Comparison of ENCODE assay signal across 9 mouse cellular contexts in genomic region chr10:21685122-21685798, GRCm38 (mm10).
DNase-seq lines count a peak whose midpoint lies in the region; ATAC-seq and TF ChIP-seq lines count a peak whose summit lies in the region.
"Had no signal": no experiment of that assay in that cellular context is flagged by ENCODE, and none has a peak within 500 bp of the region (broad histone marks: within the 10 kb centered on the region; RNA-seq: fewer than 3 reads in every experiment).

No protein-coding gene starts in this region.

- no peaks in the 10 kb centered on the region for H3K27me3 ChIP-seq in heart, postnatal 0 days (ENCODE audit: control insufficient read depth, insufficient read depth, low read length)
- H3K27me3 ChIP-seq in lung, embryonic 16.5 days (ENCODE audit: control insufficient read depth, insufficient read depth, low read depth, low read length) = no peaks in the 10 kb centered on the region
- no peaks in the 10 kb centered on the region; the same call in 1 of the 2 replicates for H3K27me3 ChIP-seq in splenic B cell, adult 2 months (ENCODE audit: control insufficient read depth, insufficient read depth, low read length, poor library complexity, severe bottlenecking)
- H3K27me3 ChIP-seq in hindbrain, embryonic 14.5 days (ENCODE audit: control insufficient read depth, insufficient read depth, low read length) = no peaks in the 10 kb centered on the region
- H3K27me3 ChIP-seq: hindbrain, embryonic 15.5 days had no signal

- TF ChIP-seq EP300 in heart, postnatal 0 days (IDR thresholded peaks at IDR 0.05; ENCODE audit: low read depth) = no peak

- H3K9ac ChIP-seq in heart, postnatal 0 days (replicated peaks; ENCODE audit: low read depth, low read length) = 0 out of 2 replicates have a peak overlapping the region, but pooled peaks have one; percentile 26
- H3K9ac ChIP-seq in lung, embryonic 16.5 days (ENCODE audit: low read length) = no peak overlapping the region
- H3K9ac ChIP-seq in hindbrain, embryonic 14.5 days = no peak overlapping the region
- H3K9ac ChIP-seq: hindbrain, embryonic 15.5 days had no signal

- peak overlapping the region; percentile 77 for H3K27ac ChIP-seq in heart, postnatal 0 days (ENCODE audit: low read depth)
- no peak overlapping the region for H3K27ac ChIP-seq in lung, embryonic 16.5 days (ENCODE audit: low read length)
- no peak overlapping the region for H3K27ac ChIP-seq in hindbrain, embryonic 14.5 days
- H3K27ac ChIP-seq: hindbrain, embryonic 15.5 days had no signal

- DNase-seq in spleen, adult 18-20 months = peak; percentile 20 to 41
- no peak for DNase-seq in spleen, adult 12 weeks (ENCODE audit: low spot score)
- DNase-seq in embryo, embryonic 10.5 days (ENCODE audit: low spot score) = peak; percentile 29
- peak; percentile 43 for DNase-seq in heart, postnatal 0 days (ENCODE audit: low spot score)
- DNase-seq in layer of hippocampus, adult 9-11 months = peak; percentile 64
- peak; percentile 17 for DNase-seq in splenic B cell, adult 2 months (ENCODE audit: low read depth, low spot score)
- DNase-seq in hindbrain, embryonic 14.5 days (ENCODE audit: low spot score) = no peak

- no peaks in the 10 kb centered on the region for H3K9me3 ChIP-seq in heart, postnatal 0 days (replicated peaks; ENCODE audit: control insufficient read depth, low read length)
- no peaks in the 10 kb centered on the region for H3K9me3 ChIP-seq in lung, embryonic 16.5 days (ENCODE audit: control insufficient read depth, low read length)
- no peaks in the 10 kb centered on the region for H3K9me3 ChIP-seq in hindbrain, embryonic 14.5 days (ENCODE audit: control insufficient read depth, low read length)
- H3K9me3 ChIP-seq: hindbrain, embryonic 15.5 days had no signal

- no peak overlapping the region for H3K4me3 ChIP-seq in heart, postnatal 0 days (ENCODE audit: low read depth, low read length)
- H3K4me3 ChIP-seq in lung, embryonic 16.5 days (ENCODE audit: low read length) = no peak overlapping the region
- no peak overlapping the region for H3K4me3 ChIP-seq in hindbrain, embryonic 14.5 days (replicated peaks; ENCODE audit: low read length)
- H3K4me3 ChIP-seq: hindbrain, embryonic 15.5 days had no signal

- no peak overlapping the region for H3K4me2 ChIP-seq in heart, postnatal 0 days (ENCODE audit: low read depth, low read length)
- H3K4me2 ChIP-seq in lung, embryonic 16.5 days (ENCODE audit: low read depth, low read length) = 0 out of 2 replicates have a peak overlapping the region, but pooled peaks have one; percentile 7
- no peak overlapping the region for H3K4me2 ChIP-seq in hindbrain, embryonic 14.5 days (replicated peaks)
- H3K4me2 ChIP-seq: hindbrain, embryonic 15.5 days had no signal

- peak; percentile 67 for ATAC-seq in heart, postnatal 0 days (ENCODE audit: insufficient read depth, low read depth)
- ATAC-seq in lung, embryonic 16.5 days (ENCODE audit: low read depth) = peak; percentile 76
- no peak for ATAC-seq in hindbrain, embryonic 14.5 days (ENCODE audit: low FRiP score)

- peak; percentile 28 for TF ChIP-seq CTCF in heart, postnatal 0 days (IDR thresholded peaks at IDR 0.05; ENCODE audit: low read depth)

- peaks cover 18% of the 10 kb centered on the region for H3K4me1 ChIP-seq in heart, postnatal 0 days (ENCODE audit: control insufficient read depth, insufficient read depth)
- peaks cover 8% of the 10 kb centered on the region for H3K4me1 ChIP-seq in lung, embryonic 16.5 days (replicated peaks; ENCODE audit: control insufficient read depth, insufficient read depth, low read length)
- H3K4me1 ChIP-seq in hindbrain, embryonic 14.5 days (replicated peaks; ENCODE audit: control insufficient read depth, insufficient read depth, low read length) = 0 out of 2 replicates have a peak, but pooled peaks cover 7% of the 10 kb centered on the region

- no peaks in the 10 kb centered on the region for H3K36me3 ChIP-seq in heart, postnatal 0 days (replicated peaks; ENCODE audit: control insufficient read depth, insufficient read depth, low read length)
- no peaks in the 10 kb centered on the region for H3K36me3 ChIP-seq in lung, embryonic 16.5 days (ENCODE audit: control insufficient read depth, insufficient read depth, low read length)
- no peaks in the 10 kb centered on the region for H3K36me3 ChIP-seq in splenic B cell, adult 2 months (ENCODE audit: control insufficient read depth, insufficient read depth, low read length, poor library complexity, severe bottlenecking)
- no peaks in the 10 kb centered on the region for H3K36me3 ChIP-seq in hindbrain, embryonic 14.5 days (replicated peaks; ENCODE audit: control insufficient read depth, insufficient read depth)
- H3K36me3 ChIP-seq: hindbrain, embryonic 15.5 days had no signal

- WGBS in heart, postnatal 0 days = 22% methylated on average over 9 of the region's 9 CpGs
- 13% methylated on average over 9 of the region's 9 CpGs for WGBS in lung, embryonic 16.5 days
- WGBS in hindbrain, embryonic 14.5 days = 36% methylated on average over 9 of the region's 9 CpGs

Comparison
In these comparisons a context has a peak if more than half of its experiments do, and no peak if none do; other contexts are left out.
1. DNase-seq: peak in spleen, adult 18-20 months (2 of 2), embryo, embryonic 10.5 days (single experiment), heart, postnatal 0 days (single experiment), layer of hippocampus, adult 9-11 months (single experiment) and splenic B cell, adult 2 months (single experiment); none in spleen, adult 12 weeks (single experiment) and hindbrain, embryonic 14.5 days (single experiment).